Mouse (Mus musculus) hindbrain, embryonic 16.5 days (tissue): ENCODE results near the gene Tsfm. TPM values are rescaled to one million over a fixed set of nuclear protein-coding genes. Genes with fewer than 3 reads are reported as not detected.

ENCODE experiments used
- ATAC-seq: fragments of 200-750 bp; cut with Nextera tagmentation; 2 replicates; pipeline ENCODE4 v1.8.0; 2017; ENCODE audit warnings: moderate TSS enrichment, moderate library complexity
- H3K27ac ChIP-seq: fragments of 300-500 bp; sonication (generic); 2 replicates; pipeline ENCODE4 v1.5.1; 2014; ENCODE audit warnings: low read depth, mild to moderate bottlenecking, control low read depth, low read length, moderate library complexity
- H3K27me3 ChIP-seq: fragments of 300-500 bp; sonication (generic); replicated peaks from 2 replicates; pipeline ENCODE4 v1.6.1; 2014; ENCODE audit warnings: low read length; ENCODE audit not compliant: control insufficient read depth, insufficient read depth
- H3K36me3 ChIP-seq: fragments of 300-500 bp; sonication (generic); 2 replicates; pipeline ENCODE4 v1.6.1; 2014; ENCODE audit warnings: mild to moderate bottlenecking, low read length, moderate library complexity, mixed read lengths; ENCODE audit not compliant: control insufficient read depth, insufficient read depth
- H3K4me1 ChIP-seq: fragments of 300-500 bp; sonication (generic); 2 replicates; pipeline ENCODE4 v1.6.1; 2014; ENCODE audit warnings: low read depth, low read length; ENCODE audit not compliant: control insufficient read depth, insufficient read depth
- H3K4me2 ChIP-seq: fragments of 300-500 bp; sonication (generic); 2 replicates; pipeline ENCODE4 v1.6.1; 2014; ENCODE audit warnings: mild to moderate bottlenecking, low read length, control low read depth, moderate library complexity
- H3K4me3 ChIP-seq: fragments of 300-500 bp; sonication (generic); 2 replicates; pipeline ENCODE4 v1.5.1; 2014; ENCODE audit warnings: mild to moderate bottlenecking, low read length, control low read depth, moderate library complexity
- H3K9ac ChIP-seq: fragments of 300-500 bp; sonication (generic); 2 replicates; pipeline ENCODE4 v1.6.1; 2014; ENCODE audit warnings: low read depth, mild to moderate bottlenecking, control low read depth, low read length, moderate library complexity
- H3K9me3 ChIP-seq: fragments of 300-500 bp; sonication (generic); 2 replicates; pipeline ENCODE4 v1.6.1; 2014; ENCODE audit warnings: mild to moderate bottlenecking, low read length, moderate library complexity; ENCODE audit not compliant: control insufficient read depth
- WGBS: fragments of 180-500 bp; shearing (Covaris S2); extraction: QIAGEN DNeasy Blood & Tissue Kit; methylation state at CpG from one replicate; pipeline ENCODE4 v1.1.7; 2014; 5-methylcytosine and 5-hydroxymethylcytosine counted together
- polyA plus RNA-seq: library from polyadenylated mRNA; unstranded; fragments of >200 nt; fragmentation: Nextera tagmentation; extraction: Ambion mirVana; gene quantifications from 2 replicates; pipeline ENCODE4 v1.2.1, GENCODE M21; 2015

Tsfm gene
- polyA plus RNA-seq, 1 experiment from 2014 or later: 67.7 TPM

DNA sequence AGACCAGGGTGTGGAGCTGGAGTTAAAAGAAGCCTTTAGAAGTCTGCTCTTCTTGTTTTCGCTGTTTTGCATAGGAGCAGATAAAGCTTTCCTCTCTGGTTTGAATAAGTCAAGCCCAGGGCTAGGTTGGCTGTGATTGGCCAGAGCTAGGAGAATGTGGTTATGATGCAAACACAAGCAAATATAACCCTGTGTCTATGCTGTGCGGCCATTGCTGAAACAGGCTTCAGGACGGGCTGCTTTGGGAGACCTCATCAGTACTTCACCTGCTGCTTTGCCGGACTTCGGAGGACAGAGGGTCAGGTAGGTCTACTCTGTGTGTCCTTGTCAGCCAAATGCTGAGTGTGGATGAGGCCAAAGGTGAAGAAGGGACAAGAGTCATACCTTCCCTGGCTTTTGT, 30.1 kb downstream of the Tsfm start, which contains the start of gene Avil:
TSS of gene Avil (plus strand) at position 181 of the 400 bp plus-strand sequence.
- Histone ChIP-seq H3K9me3 (no peaks in the 10 kb centered on the region), H3K9ac (no peak within 1 kb of the TSS), H3K27me3 (no peaks in the 10 kb centered on the region), H3K4me3 (no peak within 1 kb of the TSS), H3K4me2 (no peak within 1 kb of the TSS), H3K36me3 (peaks cover 4% of the 10 kb centered on the region), H3K27ac (no peak within 1 kb of the TSS), H3K4me1 (no peaks in the 10 kb centered on the region)
- 94% methylated on average over 5 of the region's 5 CpGs for WGBS
- ATAC-seq: no peak

DNA sequence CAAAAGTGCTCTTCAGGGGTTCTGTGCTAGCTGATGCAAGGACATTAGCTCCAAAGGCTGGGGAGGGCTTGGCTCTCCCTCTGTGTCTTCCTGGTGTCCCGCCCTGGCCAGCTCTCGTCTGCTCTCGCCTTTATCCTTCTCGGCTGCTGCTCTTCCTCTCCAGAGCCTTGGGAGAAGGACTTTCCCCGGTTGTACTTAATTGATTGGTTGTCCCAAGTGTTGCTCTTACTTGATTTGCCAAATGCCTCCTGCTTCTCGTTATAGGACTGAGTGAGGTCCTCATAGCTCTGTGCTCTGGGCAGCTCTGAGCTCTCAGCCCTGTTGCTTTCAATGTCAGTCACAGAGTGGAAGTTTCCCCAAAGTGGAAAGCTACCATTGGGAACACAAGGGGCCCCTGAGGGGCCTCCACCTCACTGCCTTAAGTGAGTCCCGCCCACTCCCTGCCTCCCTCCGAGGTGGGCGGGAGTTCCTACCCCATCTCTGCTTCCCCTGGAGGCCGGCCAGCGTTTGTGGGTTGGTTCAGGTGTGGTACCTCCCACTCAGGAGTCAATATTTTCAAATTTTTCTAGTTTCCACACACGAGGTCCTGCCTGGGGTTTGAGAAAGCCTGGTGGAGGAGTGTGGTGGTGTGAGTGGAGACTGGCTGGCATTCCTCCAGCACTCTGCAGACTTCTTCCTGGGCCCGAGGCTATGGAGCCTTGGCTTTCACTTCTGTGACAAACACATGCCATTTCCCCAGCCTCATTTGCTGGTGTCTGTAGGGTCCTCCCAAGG, 33.1 kb downstream of the Tsfm start:
- no peaks in the 10 kb centered on the region for H3K9me3 ChIP-seq
- no peak overlapping the region for H3K4me3 ChIP-seq
- no peak overlapping the region for H3K4me2 ChIP-seq
- H3K36me3 ChIP-seq: peaks cover 10% of the 10 kb centered on the region
- no peaks in the 10 kb centered on the region for H3K27me3 ChIP-seq
- no peak for ATAC-seq
- H3K9ac ChIP-seq: no peak overlapping the region
- 79% methylated on average over 13 of the region's 13 CpGs for WGBS
- H3K27ac ChIP-seq: no peak overlapping the region
- no peaks in the 10 kb centered on the region for H3K4me1 ChIP-seq

DNA sequence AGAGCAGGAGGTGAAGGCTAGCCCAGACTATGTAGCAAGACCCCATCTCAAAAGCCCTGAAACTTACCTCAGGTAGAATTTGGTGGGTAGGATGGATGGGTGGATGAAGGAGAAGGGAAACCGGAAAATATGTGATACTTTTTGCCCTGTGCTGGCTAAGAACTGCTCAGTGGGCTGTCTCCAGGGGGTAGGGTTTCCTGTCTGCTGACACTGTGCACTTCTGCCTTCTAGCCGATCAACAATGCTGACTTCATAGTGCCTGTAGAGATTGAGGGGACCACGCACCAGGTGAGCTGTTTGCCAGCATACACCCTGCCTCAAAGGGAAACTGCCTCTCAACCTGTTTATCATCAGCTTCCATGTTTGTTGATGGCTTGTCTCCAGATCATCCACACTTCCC, 37.0 kb downstream of the Tsfm start:
- no peaks in the 10 kb centered on the region for H3K9me3 ChIP-seq
- no peak overlapping the region for H3K4me3 ChIP-seq
- H3K4me2 ChIP-seq: no peak overlapping the region
- no peak for ATAC-seq
- no peak overlapping the region for H3K9ac ChIP-seq
- no peak overlapping the region for H3K27ac ChIP-seq
- H3K27me3 ChIP-seq: no peaks in the 10 kb centered on the region
- WGBS: 89% methylated on average over 3 of the region's 3 CpGs
- peaks cover 10% of the 10 kb centered on the region for H3K4me1 ChIP-seq
- peaks cover 13% of the 10 kb centered on the region for H3K36me3 ChIP-seq

DNA sequence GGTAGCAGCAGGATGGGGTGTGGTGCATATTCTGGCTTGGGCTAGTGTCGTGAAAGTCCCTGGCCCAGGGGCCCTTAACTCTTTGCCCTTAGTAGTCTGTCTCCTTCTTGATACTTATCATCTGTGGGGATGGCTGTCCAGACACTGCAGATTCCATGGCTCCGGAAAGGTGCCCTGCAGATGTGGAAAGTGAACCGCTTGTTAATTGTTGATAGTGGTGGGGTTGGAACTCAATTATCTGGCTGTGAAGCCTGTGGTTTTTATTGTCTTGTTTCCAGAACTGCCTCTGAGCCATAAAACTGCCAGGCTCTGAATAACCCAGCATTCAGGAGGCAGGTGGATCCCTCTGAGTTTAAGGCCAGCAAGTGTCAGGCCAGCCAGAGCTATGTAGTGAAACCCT, 39.0 kb downstream of the Tsfm start:
- no peak for ATAC-seq
- Histone ChIP-seq H3K4me2 (no peak overlapping the region), H3K36me3 (peaks cover 9% of the 10 kb centered on the region), H3K27ac (no peak overlapping the region), H3K9ac (no peak overlapping the region), H3K4me1 (peaks cover 27% of the 10 kb centered on the region), H3K9me3 (no peaks in the 10 kb centered on the region), H3K4me3 (no peak overlapping the region), H3K27me3 (no peaks in the 10 kb centered on the region)
- 52% methylated on average over 3 of the region's 3 CpGs for WGBS

DNA sequence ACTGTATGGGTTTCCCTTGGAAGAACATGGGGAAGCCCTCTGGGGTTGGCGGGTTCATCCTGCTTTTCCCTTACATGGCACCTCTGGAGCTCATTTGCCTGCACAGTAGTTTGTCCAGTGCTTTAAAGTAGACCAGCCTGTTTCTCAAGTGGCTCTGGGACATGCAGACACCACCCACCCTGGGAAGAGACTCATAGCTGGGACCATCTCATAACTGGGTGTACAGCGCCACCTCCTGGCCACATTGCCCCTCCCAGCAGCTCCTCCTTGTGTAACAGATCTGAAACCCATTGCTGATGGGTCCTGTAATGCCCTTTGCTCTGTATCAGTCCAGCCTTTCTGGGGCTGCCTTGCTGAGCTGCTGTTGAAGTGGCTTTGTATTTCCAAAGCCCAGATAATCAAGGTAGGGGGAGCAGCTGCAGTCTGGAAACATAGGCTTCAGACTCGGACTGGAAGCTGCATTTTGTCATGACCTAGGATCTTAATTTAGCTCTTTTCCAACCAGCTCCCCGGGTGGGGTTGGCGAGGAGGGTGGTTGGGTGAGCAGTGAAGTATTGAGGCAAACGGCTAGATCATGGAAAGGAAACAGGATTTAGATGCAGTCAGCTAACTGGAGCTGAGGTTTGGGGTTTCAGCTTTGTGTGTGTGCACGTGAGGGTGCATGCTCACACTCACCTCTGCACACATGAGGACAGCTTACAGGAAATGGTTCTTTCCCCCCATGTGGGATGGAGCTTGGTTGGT, 40.2 kb downstream of the Tsfm start:
- H3K4me2 ChIP-seq: no peak overlapping the region
- no peak overlapping the region; the same call in 1 of the 2 replicates for H3K9ac ChIP-seq
- 58% methylated on average over 7 of the region's 7 CpGs for WGBS
- H3K27ac ChIP-seq: peak overlapping the region; percentile 24; the same call in 1 of the 2 replicates
- no peak overlapping the region for H3K4me3 ChIP-seq
- peaks cover 37% of the 10 kb centered on the region for H3K4me1 ChIP-seq
- no peaks in the 10 kb centered on the region for H3K27me3 ChIP-seq
- H3K36me3 ChIP-seq: peaks cover 9% of the 10 kb centered on the region
- no peaks in the 10 kb centered on the region for H3K9me3 ChIP-seq
- ATAC-seq: peak; percentile 70

DNA sequence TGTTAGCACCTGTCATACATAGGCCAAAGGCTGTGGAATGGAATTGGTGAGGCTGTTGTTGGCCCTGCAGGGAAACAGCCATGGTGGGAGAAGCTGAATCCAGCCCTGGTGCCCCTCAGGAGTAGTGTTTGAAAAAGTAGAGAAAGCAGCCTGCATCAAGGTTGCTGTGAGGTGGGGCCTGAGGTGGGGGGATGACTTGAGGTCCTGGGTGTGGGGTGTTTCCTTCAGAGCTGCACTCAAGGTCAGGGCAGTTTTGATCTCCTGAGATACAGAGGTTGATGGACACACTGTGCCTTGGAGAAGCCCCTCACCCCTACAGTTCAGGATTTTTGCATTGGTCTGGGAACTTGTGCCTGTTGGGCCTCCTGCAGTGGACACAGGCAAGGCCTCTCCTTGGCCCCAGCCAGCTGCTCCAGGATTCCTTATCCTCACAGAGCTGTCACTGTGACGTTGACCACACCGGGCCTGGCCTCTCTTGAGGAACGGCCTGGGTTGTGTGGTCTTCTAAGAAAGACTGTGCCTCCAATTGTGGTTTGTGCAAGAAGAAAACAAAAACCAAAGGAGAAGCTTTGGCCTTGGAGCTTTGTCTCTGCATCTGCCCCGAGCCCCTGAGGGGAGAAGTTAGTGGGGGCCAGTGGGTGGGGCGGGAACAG, 42.0 kb downstream of the Tsfm start:
- no peak overlapping the region for H3K27ac ChIP-seq
- peaks cover 6% of the 10 kb centered on the region for H3K36me3 ChIP-seq
- no peaks in the 10 kb centered on the region for H3K27me3 ChIP-seq
- no peak for ATAC-seq
- H3K9ac ChIP-seq: peak overlapping the region; percentile 21; the same call in 1 of the 2 replicates
- no peak overlapping the region for H3K4me2 ChIP-seq
- peaks cover 56% of the 10 kb centered on the region for H3K4me1 ChIP-seq
- H3K9me3 ChIP-seq: no peaks in the 10 kb centered on the region
- WGBS: 55% methylated on average over 5 of the region's 5 CpGs
- no peak overlapping the region for H3K4me3 ChIP-seq

DNA sequence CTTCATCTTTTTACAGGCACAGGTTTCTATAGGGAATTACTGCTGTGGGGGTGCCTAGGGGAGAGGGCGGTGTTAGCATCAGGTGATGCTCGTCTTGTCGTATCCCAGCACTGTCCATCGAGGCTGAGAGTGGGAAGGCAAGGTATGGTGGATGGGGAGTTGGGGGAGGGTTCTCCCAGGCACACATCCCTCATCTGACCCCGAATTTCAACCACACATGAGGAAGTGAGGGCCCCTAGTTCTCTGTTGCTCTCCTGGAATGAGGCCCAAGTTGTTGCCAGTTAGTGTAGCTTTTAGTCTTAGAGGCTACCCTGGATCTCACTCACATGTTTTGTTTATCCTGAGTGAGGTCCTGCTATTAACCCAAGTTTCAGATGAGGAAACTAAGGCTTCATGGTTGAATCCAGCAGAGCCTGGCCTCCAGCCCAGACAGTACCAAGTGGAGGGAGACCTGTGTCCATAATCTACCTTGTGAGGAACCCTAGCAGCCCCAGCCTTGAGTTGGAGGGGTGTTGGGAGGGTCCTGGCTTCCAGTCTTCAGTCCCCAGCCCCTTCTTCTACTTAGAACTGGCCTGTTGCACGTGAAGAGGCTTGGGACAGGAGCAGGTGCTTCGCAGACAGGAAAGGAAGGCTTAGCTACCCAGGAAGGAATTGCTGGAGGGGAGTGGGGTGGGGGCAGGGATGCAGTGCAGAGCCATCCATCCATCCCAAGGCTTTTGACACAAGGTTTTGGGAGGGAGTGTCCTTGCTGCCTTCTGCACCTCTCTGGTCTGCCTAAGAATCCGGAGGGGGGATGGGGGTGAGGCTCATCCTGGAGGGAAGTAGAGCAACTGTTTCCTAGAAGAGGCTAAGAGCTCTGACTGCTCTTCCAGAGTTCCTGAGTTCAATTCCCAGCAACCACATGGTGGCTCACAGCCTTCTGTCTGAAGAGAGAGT, 43.2 kb downstream of the Tsfm start:
- H3K9ac ChIP-seq: no peak overlapping the region
- 60% methylated on average over 8 of the region's 8 CpGs for WGBS
- peaks cover 3% of the 10 kb centered on the region; the same call in 1 of the 2 replicates for H3K36me3 ChIP-seq
- ATAC-seq: no peak
- H3K4me3 ChIP-seq: no peak overlapping the region
- no peaks in the 10 kb centered on the region for H3K27me3 ChIP-seq
- H3K4me1 ChIP-seq: peaks cover 67% of the 10 kb centered on the region
- H3K27ac ChIP-seq: peak overlapping the region; percentile 54
- H3K9me3 ChIP-seq: no peaks in the 10 kb centered on the region
- H3K4me2 ChIP-seq: 0 out of 2 replicates have a peak overlapping the region, but pooled peaks have one; percentile 7

DNA sequence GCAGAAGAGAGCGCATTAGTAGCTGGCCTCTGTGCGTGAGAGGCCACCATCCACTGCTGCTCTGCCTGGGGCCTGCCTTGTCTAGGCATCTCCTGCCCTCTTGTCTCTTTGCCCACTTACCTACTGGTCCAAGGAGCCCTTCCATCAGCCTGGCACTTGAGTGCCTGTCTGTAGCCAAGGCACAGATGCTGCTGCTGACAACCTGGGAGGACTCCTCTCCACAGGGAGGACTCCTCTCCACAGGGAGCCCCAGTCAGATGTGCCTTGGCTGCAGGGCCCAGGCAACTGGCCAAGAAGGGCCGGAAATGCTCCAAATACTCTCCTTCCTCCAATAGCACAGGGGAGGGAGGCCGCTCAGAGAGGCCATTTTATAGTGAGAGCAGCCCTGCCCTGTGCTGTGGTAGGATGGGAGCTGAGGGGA, 44.1 kb downstream of the Tsfm start:
- Histone ChIP-seq H3K4me1 (peaks cover 76% of the 10 kb centered on the region), H3K4me2 (no peak overlapping the region), H3K9ac (no peak overlapping the region), H3K9me3 (no peaks in the 10 kb centered on the region), H3K4me3 (no peak overlapping the region), H3K27ac (peak overlapping the region; percentile 54), H3K36me3 (no peaks in the 10 kb centered on the region; the same call in 1 of the 2 replicates), H3K27me3 (no peaks in the 10 kb centered on the region)
- peak; percentile 70 for ATAC-seq
- WGBS: 34% methylated on average over 4 of the region's 4 CpGs
